Mouse (Mus musculus): Measurements from ENCODE around the gene Nxpe5. TPM values are rescaled to one million over a fixed set of nuclear protein-coding genes. Genes with fewer than 3 reads are reported as not detected.
"Not testable (repeated sequence)": the region's sequence is repeated elsewhere in the genome, so short reads cannot be mapped to it uniquely, and the experiment has no call there.

Gene Nxpe5
- polyA plus RNA-seq, 1 experiment from 2014 or later: not detected

DNA sequence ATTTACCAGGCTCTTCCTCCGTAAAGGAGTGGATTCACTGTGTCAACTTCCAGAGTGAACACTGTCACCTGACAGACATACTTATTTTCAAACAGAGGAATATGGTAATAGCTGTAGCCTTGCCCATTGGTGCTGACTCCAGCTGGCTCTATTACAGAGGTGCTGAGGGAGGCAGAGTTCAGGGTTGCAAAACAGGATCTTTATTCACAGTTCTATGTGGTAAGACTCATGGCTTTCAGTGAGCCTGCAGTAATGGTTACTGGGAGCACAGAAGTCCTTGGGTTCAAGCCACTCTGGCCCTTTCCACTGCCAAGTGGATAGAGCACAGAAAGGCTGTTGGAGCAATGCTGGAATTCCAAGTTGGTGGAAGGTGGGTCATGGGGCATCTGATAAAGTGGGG, 18.4 kb upstream of the Nxpe5 start:
- H3K4me1 ChIP-seq (ENCODE audit: control insufficient read depth, insufficient read depth, low read length): no peaks in the 10 kb centered on the region
- no peak overlapping the region for H3K27ac ChIP-seq (ENCODE audit: low read length)
- no peaks in the 10 kb centered on the region for H3K9me3 ChIP-seq (ENCODE audit: control insufficient read depth, low read length)
- no peak overlapping the region for H3K4me2 ChIP-seq (ENCODE audit: low read depth, low read length)
- H3K27me3 ChIP-seq (replicated peaks; ENCODE audit: control insufficient read depth, insufficient read depth, low read length): no peaks in the 10 kb centered on the region
- ATAC-seq: no peak
- WGBS: 58% methylated on average over 1 of the region's 1 CpGs
- no peak overlapping the region for H3K9ac ChIP-seq (ENCODE audit: low read depth, low read length)
- H3K36me3 ChIP-seq (ENCODE audit: control insufficient read depth, insufficient read depth, low read length): no peaks in the 10 kb centered on the region
- no peak overlapping the region for H3K4me3 ChIP-seq (ENCODE audit: low read length)

- H3K9ac ChIP-seq (ENCODE audit: low read depth, low read length): no peak overlapping the region
- H3K36me3 ChIP-seq (ENCODE audit: control insufficient read depth, insufficient read depth, low read length): no peaks in the 10 kb centered on the region
- H3K27me3 ChIP-seq (replicated peaks; ENCODE audit: control insufficient read depth, insufficient read depth, low read length): no peaks in the 10 kb centered on the region
- no peak for ATAC-seq
- no peak overlapping the region for H3K27ac ChIP-seq (ENCODE audit: low read length)
- H3K4me2 ChIP-seq (ENCODE audit: low read depth, low read length): no peak overlapping the region
- H3K4me3 ChIP-seq (ENCODE audit: low read length): no peak overlapping the region
- H3K4me1 ChIP-seq (ENCODE audit: control insufficient read depth, insufficient read depth, low read length): no peaks in the 10 kb centered on the region
- H3K9me3 ChIP-seq (ENCODE audit: control insufficient read depth, low read length): no peaks in the 10 kb centered on the region
- WGBS: 79% methylated on average over 4 of the region's 4 CpGs
These were observed 17.8 kb upstream of the Nxpe5 start for GRCm38 (mm10) chr5:138207873-138208272.

- 94% methylated on average over 13 of the region's 13 CpGs for WGBS
- H3K4me1 ChIP-seq (ENCODE audit: control insufficient read depth, insufficient read depth, low read length); ATAC-seq; H3K36me3 ChIP-seq (ENCODE audit: control insufficient read depth, insufficient read depth, low read length); H3K27ac ChIP-seq (ENCODE audit: low read length); H3K4me3 ChIP-seq (ENCODE audit: low read length); H3K4me2 ChIP-seq (ENCODE audit: low read depth, low read length); H3K27me3 ChIP-seq (replicated peaks; ENCODE audit: control insufficient read depth, insufficient read depth, low read length); H3K9ac ChIP-seq (ENCODE audit: low read depth, low read length); H3K9me3 ChIP-seq (ENCODE audit: control insufficient read depth, low read length): not testable (repeated sequence)
These were observed 9.1 kb upstream of the Nxpe5 start for GRCm38 (mm10) chr5:138216632-138217031.

DNA sequence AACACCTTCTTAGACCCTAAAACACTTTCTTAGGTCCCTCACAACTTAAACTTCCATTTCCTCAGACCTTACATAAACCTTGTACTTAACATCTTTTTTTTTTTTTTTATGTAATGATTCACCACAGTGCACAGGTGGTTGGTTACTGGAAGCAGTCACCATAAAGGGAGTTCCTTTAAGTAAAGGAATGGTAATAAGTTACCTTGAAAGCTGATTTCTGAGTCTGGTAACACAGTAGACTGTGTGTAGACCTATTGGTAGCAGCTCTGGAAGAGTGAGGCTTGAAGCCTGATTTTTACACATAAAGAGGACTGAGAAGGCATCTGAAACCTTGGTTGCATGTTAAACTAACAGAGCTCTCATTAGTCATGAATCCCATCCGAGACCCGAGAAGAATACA, 5.8 kb upstream of the Nxpe5 start:
- no peaks in the 10 kb centered on the region for H3K36me3 ChIP-seq (ENCODE audit: control insufficient read depth, insufficient read depth, low read length)
- no peak overlapping the region for H3K4me3 ChIP-seq (ENCODE audit: low read length)
- H3K4me1 ChIP-seq (ENCODE audit: control insufficient read depth, insufficient read depth, low read length): no peaks in the 10 kb centered on the region
- ATAC-seq: no peak
- no peak overlapping the region for H3K4me2 ChIP-seq (ENCODE audit: low read depth, low read length)
- WGBS: 46% methylated on average over 2 of the region's 2 CpGs
- H3K9me3 ChIP-seq (ENCODE audit: control insufficient read depth, low read length): peaks cover 6% of the 10 kb centered on the region
- no peaks in the 10 kb centered on the region for H3K27me3 ChIP-seq (replicated peaks; ENCODE audit: control insufficient read depth, insufficient read depth, low read length)
- H3K27ac ChIP-seq (ENCODE audit: low read length): no peak overlapping the region
- H3K9ac ChIP-seq (ENCODE audit: low read depth, low read length): no peak overlapping the region

- no peaks in the 10 kb centered on the region for H3K9me3 ChIP-seq (ENCODE audit: control insufficient read depth, low read length)
- H3K27ac ChIP-seq (ENCODE audit: low read length): no peak overlapping the region
- no peak overlapping the region for H3K4me2 ChIP-seq (ENCODE audit: low read depth, low read length)
- no peaks in the 10 kb centered on the region for H3K4me1 ChIP-seq (ENCODE audit: control insufficient read depth, insufficient read depth, low read length)
- peak; percentile 58; the same call in 1 of the 2 replicates for ATAC-seq
- H3K36me3 ChIP-seq (ENCODE audit: control insufficient read depth, insufficient read depth, low read length): no peaks in the 10 kb centered on the region
- 23% methylated on average over 4 of the region's 4 CpGs for WGBS
- no peak overlapping the region for H3K4me3 ChIP-seq (ENCODE audit: low read length)
- no peaks in the 10 kb centered on the region for H3K27me3 ChIP-seq (replicated peaks; ENCODE audit: control insufficient read depth, insufficient read depth, low read length)
- H3K9ac ChIP-seq (ENCODE audit: low read depth, low read length): no peak overlapping the region
These were observed 3.6 kb upstream of the Nxpe5 start for GRCm38 (mm10) chr5:138222111-138222510.

GRCm38 (mm10) chr5:138223287-138223686, 2.4 kb upstream of the Nxpe5 start:
- no peaks in the 10 kb centered on the region for H3K4me1 ChIP-seq (ENCODE audit: control insufficient read depth, insufficient read depth, low read length)
- no peak overlapping the region for H3K27ac ChIP-seq (ENCODE audit: low read length)
- ATAC-seq: no peak
- H3K4me2 ChIP-seq (ENCODE audit: low read depth, low read length): no peak overlapping the region
- 63% methylated on average over 3 of the region's 3 CpGs for WGBS
- H3K4me3 ChIP-seq (ENCODE audit: low read length): no peak overlapping the region
- H3K27me3 ChIP-seq (replicated peaks; ENCODE audit: control insufficient read depth, insufficient read depth, low read length): no peaks in the 10 kb centered on the region
- no peaks in the 10 kb centered on the region for H3K9me3 ChIP-seq (ENCODE audit: control insufficient read depth, low read length)
- no peak overlapping the region for H3K9ac ChIP-seq (ENCODE audit: low read depth, low read length)
- H3K36me3 ChIP-seq (ENCODE audit: control insufficient read depth, insufficient read depth, low read length): no peaks in the 10 kb centered on the region

- Histone ChIP-seq H3K27ac (ENCODE audit: low read length) (no peak overlapping the region), H3K4me3 (ENCODE audit: low read length) (no peak overlapping the region), H3K9ac (ENCODE audit: low read depth, low read length) (no peak overlapping the region), H3K9me3 (ENCODE audit: control insufficient read depth, low read length) (no peaks in the 10 kb centered on the region), H3K36me3 (ENCODE audit: control insufficient read depth, insufficient read depth, low read length) (no peaks in the 10 kb centered on the region), H3K4me2 (ENCODE audit: low read depth, low read length) (no peak overlapping the region), H3K27me3 (replicated peaks; ENCODE audit: control insufficient read depth, insufficient read depth, low read length) (no peaks in the 10 kb centered on the region), H3K4me1 (ENCODE audit: control insufficient read depth, insufficient read depth, low read length) (no peaks in the 10 kb centered on the region)
- 78% methylated on average over 4 of the region's 4 CpGs for WGBS
- no peak for ATAC-seq
These were observed 793 bp downstream of the Nxpe5 start for GRCm38 (mm10) chr5:138226491-138226890.

GRCm38 (mm10) chr5:138227367-138227766, 1.7 kb downstream of the Nxpe5 start:
- WGBS: 62% methylated on average over 2 of the region's 2 CpGs
- ATAC-seq: no peak
- Histone ChIP-seq H3K9me3 (ENCODE audit: control insufficient read depth, low read length) (no peaks in the 10 kb centered on the region), H3K4me3 (ENCODE audit: low read length) (no peak overlapping the region), H3K9ac (ENCODE audit: low read depth, low read length) (no peak overlapping the region), H3K27me3 (replicated peaks; ENCODE audit: control insufficient read depth, insufficient read depth, low read length) (no peaks in the 10 kb centered on the region), H3K4me1 (ENCODE audit: control insufficient read depth, insufficient read depth, low read length) (no peaks in the 10 kb centered on the region), H3K36me3 (ENCODE audit: control insufficient read depth, insufficient read depth, low read length) (no peaks in the 10 kb centered on the region), H3K4me2 (ENCODE audit: low read depth, low read length) (no peak overlapping the region), H3K27ac (ENCODE audit: low read length) (no peak overlapping the region)

- 50% methylated on average over 3 of the region's 3 CpGs for WGBS
These were observed 2.3 kb downstream of the Nxpe5 start for GRCm38 (mm10) chr5:138228026-138228425.

GRCm38 (mm10) chr5:138229511-138229910, 3.8 kb downstream of the Nxpe5 start:
- H3K4me2 ChIP-seq (ENCODE audit: low read depth, low read length): no peak overlapping the region
- H3K27me3 ChIP-seq (replicated peaks; ENCODE audit: control insufficient read depth, insufficient read depth, low read length): no peaks in the 10 kb centered on the region
- ATAC-seq: no peak
- no peaks in the 10 kb centered on the region for H3K4me1 ChIP-seq (ENCODE audit: control insufficient read depth, insufficient read depth, low read length)
- no peak overlapping the region for H3K27ac ChIP-seq (ENCODE audit: low read length)
- H3K9me3 ChIP-seq (ENCODE audit: control insufficient read depth, low read length): no peaks in the 10 kb centered on the region
- no peak overlapping the region for H3K9ac ChIP-seq (ENCODE audit: low read depth, low read length)
- H3K4me3 ChIP-seq (ENCODE audit: low read length): no peak overlapping the region
- 88% methylated on average over 3 of the region's 3 CpGs for WGBS
- H3K36me3 ChIP-seq (ENCODE audit: control insufficient read depth, insufficient read depth, low read length): no peaks in the 10 kb centered on the region

More at GRCm38 (mm10) chr5:138228026-138228425, 2.3 kb downstream of the Nxpe5 start:
- Histone ChIP-seq H3K9me3 (ENCODE audit: control insufficient read depth, low read length) (no peaks in the 10 kb centered on the region), H3K27ac (ENCODE audit: low read length) (no peak overlapping the region), H3K4me1 (ENCODE audit: control insufficient read depth, insufficient read depth, low read length) (no peaks in the 10 kb centered on the region), H3K9ac (ENCODE audit: low read depth, low read length) (no peak overlapping the region), H3K27me3 (replicated peaks; ENCODE audit: control insufficient read depth, insufficient read depth, low read length) (no peaks in the 10 kb centered on the region), H3K4me3 (ENCODE audit: low read length) (no peak overlapping the region), H3K36me3 (ENCODE audit: control insufficient read depth, insufficient read depth, low read length) (no peaks in the 10 kb centered on the region), H3K4me2 (ENCODE audit: low read depth, low read length) (no peak overlapping the region)
- ATAC-seq: no peak

Measured in intestine, embryonic 16.5 days (tissue).